Mouse (Mus musculus) liver, adult 2 months (tissue): ENCODE data around the gene 1520401A03Rik.

Experiments used
- CTCF ChIP-seq: fragments of 200-500 bp; IDR thresholded peaks from 2 replicates; pipeline ENCODE4 v1.5.1; 2011; ENCODE audit warnings: low read depth, low read length, control low read depth
- POLR2A ChIP-seq: fragments of 200-500 bp; IDR thresholded peaks from 2 replicates; pipeline ENCODE4 v1.6.1; 2011; ENCODE audit warnings: low read length, control low read depth; ENCODE audit not compliant: insufficient read depth; ENCODE audit errors: extremely low read depth

DNA sequence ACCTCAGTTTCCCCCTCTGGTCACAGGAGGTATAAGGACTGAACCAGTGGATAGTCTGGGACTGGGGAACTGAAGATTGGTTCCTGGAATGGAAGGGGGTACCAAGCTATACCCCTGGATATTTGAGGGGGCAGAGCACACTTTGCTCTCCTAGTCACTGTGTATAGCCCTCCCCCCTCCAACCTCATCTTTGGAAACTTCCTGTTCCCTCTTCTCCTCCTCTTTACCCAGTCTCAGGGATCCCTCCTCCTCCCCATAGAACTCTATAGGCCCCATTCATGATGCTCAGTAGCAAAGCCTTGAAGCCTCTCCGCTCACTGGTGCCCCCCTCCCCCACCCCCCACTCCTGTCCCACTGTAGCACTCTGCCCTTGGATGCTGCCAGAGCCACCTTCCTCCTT, 3.1 kb downstream of the 1520401A03Rik start:
- TF ChIP-seq CTCF = no peak
- no peak for TF ChIP-seq POLR2A
